Mouse (Mus musculus): Measurements from ENCODE around the gene Itpkc. TPM values are rescaled to one million over a fixed set of nuclear protein-coding genes. Genes with fewer than 3 reads are reported as not detected.

Itpkc gene
- polyA plus RNA-seq, 1 experiment from 2014 or later = 5.2 TPM

DNA sequence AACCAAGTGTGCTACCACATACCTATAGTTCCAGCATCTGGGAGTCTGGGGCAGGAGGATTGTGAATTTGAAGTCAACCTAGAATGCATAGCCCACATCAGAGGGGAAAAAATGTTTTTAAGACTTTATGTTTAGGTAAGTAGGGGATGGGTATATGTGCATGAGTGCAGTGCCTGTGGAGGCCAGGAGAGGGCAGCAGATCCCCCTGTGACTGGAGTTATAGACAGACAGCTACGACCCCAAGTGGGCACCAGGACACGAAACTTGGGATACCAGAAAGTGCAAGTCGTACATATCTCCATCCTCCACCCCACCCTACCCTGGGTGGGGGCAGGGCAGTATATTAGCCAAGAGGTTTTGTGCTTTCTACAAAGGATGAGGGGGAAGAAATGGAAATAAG, 43.5 kb downstream of the Itpkc start:
- Histone ChIP-seq H3K9me3 (replicated peaks) (no peaks in the 10 kb centered on the region), H3K4me1 (peaks cover 11% of the 10 kb centered on the region), H3K27ac (no peak overlapping the region), H3K36me3 (peaks cover 68% of the 10 kb centered on the region), H3K9ac (no peak overlapping the region), H3K27me3 (no peaks in the 10 kb centered on the region), H3K4me3 (replicated peaks) (no peak overlapping the region), H3K4me2 (no peak overlapping the region)
- WGBS = 68% methylated on average over 3 of the region's 3 CpGs
- ATAC-seq (replicated peaks; ENCODE audit: low FRiP score) = no peak

DNA sequence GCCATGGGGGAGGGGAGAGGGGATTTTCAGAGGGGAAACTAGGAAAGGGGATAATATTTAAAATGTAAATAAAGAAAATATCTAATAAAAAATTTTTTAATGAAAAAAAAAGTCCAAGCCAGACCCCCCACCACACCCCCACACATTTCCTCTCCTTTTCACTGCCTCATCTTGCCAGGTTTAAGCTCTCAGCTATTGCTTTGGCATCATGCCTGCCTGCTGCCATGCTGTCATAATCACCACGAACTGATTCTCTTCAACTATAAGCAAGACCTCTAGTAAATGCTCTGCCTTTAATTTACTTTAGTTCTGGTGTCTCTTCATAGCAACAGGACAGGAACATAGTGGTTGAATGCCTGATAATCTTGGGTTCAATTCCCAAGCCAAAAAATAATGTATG, 46.0 kb downstream of the Itpkc start:
- Histone ChIP-seq H3K36me3 (peaks cover 43% of the 10 kb centered on the region), H3K4me1 (peaks cover 26% of the 10 kb centered on the region), H3K9ac (no peak overlapping the region), H3K27me3 (no peaks in the 10 kb centered on the region), H3K9me3 (replicated peaks) (no peaks in the 10 kb centered on the region), H3K4me2 (no peak overlapping the region), H3K4me3 (replicated peaks) (no peak overlapping the region), H3K27ac (no peak overlapping the region)
- no peak for ATAC-seq (replicated peaks; ENCODE audit: low FRiP score)
- WGBS = 80% methylated on average over 1 of the region's 1 CpGs

GRCm38 (mm10) chr7:27180837-27181695, 47.4 kb downstream of the Itpkc start, which contains the start of the genes Gm21983 and Mia:
Gene Gm21983, minus strand, starts transcription at chr7:27181086.
Gene Mia, minus strand, starts transcription at chr7:27181157.
- H3K27me3 ChIP-seq = no peaks in the 10 kb centered on the region
- H3K4me1 ChIP-seq = peaks cover 28% of the 10 kb centered on the region
- peak within 1 kb of the TSS; percentile 16; the same call in 1 of the 2 replicates for H3K4me3 ChIP-seq (replicated peaks)
- H3K36me3 ChIP-seq = peaks cover 29% of the 10 kb centered on the region
- H3K27ac ChIP-seq = peak within 1 kb of the TSS; percentile 97
- no peak for ATAC-seq (replicated peaks; ENCODE audit: low FRiP score)
- 57% methylated on average over 14 of the region's 14 CpGs for WGBS
- no peak within 1 kb of the TSS; the same call in 1 of the 2 replicates for H3K9ac ChIP-seq
- H3K9me3 ChIP-seq (replicated peaks) = no peaks in the 10 kb centered on the region
- H3K4me2 ChIP-seq = peak within 1 kb of the TSS; percentile 56; the same call in 1 of the 2 replicates

DNA sequence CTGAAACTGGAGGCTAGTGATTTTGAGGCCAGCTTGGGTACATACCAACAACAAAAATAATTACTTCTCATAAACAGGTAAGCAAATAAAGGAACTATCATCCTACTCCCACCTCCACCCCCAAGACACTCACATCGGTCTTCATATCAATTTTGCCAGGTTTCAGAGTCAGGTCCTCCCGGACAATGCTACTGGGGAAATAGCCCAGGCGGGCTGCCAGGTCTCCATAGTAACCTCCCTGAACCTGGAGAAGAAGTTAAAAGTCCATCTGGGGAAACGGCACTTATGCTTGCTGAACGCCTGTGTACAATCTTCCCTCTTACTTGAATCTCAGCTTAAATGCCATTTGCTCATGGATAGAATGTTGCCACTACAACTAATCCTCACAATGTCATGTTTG, 48.4 kb downstream of the Itpkc start:
- 0 out of 2 replicates have a peak overlapping the region, but pooled peaks have one; percentile 10 for H3K4me3 ChIP-seq (replicated peaks)
- no peak for ATAC-seq (replicated peaks; ENCODE audit: low FRiP score)
- no peaks in the 10 kb centered on the region for H3K9me3 ChIP-seq (replicated peaks)
- peak overlapping the region; percentile 56 for H3K4me2 ChIP-seq
- peak overlapping the region; percentile 97 for H3K27ac ChIP-seq
- peaks cover 22% of the 10 kb centered on the region for H3K36me3 ChIP-seq
- no peak overlapping the region for H3K9ac ChIP-seq
- peaks cover 28% of the 10 kb centered on the region for H3K4me1 ChIP-seq
- WGBS = 61% methylated on average over 5 of the region's 5 CpGs
- no peaks in the 10 kb centered on the region for H3K27me3 ChIP-seq

GRCm38 (mm10) chr7:27179217-27179918, 49.1 kb downstream of the Itpkc start:
- no peaks in the 10 kb centered on the region for H3K27me3 ChIP-seq
- H3K4me2 ChIP-seq = peak overlapping the region; percentile 56
- peaks cover 22% of the 10 kb centered on the region for H3K36me3 ChIP-seq
- no peak for ATAC-seq (replicated peaks; ENCODE audit: low FRiP score)
- H3K9me3 ChIP-seq (replicated peaks) = no peaks in the 10 kb centered on the region
- WGBS = 47% methylated on average over 16 of the region's 16 CpGs
- H3K27ac ChIP-seq = peak overlapping the region; percentile 97
- peak overlapping the region; percentile 70 for H3K4me3 ChIP-seq (replicated peaks)
- H3K9ac ChIP-seq = peak overlapping the region; percentile 23
- peaks cover 28% of the 10 kb centered on the region for H3K4me1 ChIP-seq

DNA sequence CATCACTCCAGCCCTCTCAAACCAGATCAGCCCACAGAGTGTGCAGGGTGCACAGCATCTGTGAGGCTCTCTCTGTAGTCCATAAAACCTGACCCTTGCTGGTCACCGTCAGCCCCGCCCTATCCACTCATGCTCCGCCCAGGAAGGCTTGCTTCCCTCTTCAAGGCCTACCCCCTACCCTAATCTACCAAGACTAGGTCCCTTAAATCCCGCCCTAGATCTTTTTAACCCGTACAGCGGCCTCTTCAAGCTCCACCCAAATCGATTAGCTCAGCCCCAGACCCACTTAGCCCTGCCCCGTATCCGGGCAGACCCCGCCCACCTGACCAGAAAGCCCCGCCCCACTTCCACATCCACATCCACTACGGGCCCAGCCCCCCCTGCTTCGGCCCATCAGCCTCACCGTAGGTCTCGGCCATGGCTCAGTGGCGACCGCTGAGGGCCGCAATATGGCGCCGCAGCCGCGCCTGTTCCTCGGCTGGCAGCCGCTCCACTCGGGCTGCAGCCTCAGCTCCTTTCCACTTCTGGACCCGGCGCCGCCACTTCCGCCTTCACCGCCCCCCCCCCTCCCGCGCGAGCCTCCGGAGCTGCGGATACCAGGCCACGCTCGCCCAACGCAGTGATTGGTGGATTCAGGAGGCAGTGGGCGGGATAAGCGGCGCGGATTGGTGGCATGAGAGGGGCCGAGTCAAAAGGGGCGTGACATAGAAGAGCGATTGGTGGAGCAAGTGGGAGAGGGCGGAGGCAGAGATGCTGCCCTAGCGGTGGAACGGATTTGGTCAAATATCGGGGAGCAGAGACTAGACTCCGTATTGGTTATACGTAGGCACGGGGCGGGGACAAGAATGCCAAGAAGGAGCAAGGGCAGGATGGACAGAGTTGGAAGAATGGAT, 49.9 kb downstream of the Itpkc start, which contains the start of gene Rab4b:
TSS of gene Rab4b (minus strand) at position 573 of the 893 bp plus-strand sequence.
- Histone ChIP-seq H3K27me3 (no peaks in the 10 kb centered on the region), H3K4me2 (peak within 1 kb of the TSS; percentile 56), H3K36me3 (peaks cover 24% of the 10 kb centered on the region), H3K4me3 (replicated peaks) (peak within 1 kb of the TSS; percentile 70), H3K27ac (peak within 1 kb of the TSS; percentile 97), H3K9ac (peak within 1 kb of the TSS; percentile 61), H3K4me1 (peaks cover 28% of the 10 kb centered on the region), H3K9me3 (replicated peaks) (no peaks in the 10 kb centered on the region)
- WGBS = under 1% methylated on average over 53 of the region's 53 CpGs
- ATAC-seq (replicated peaks; ENCODE audit: low FRiP score) = peak; percentile 98

DNA sequence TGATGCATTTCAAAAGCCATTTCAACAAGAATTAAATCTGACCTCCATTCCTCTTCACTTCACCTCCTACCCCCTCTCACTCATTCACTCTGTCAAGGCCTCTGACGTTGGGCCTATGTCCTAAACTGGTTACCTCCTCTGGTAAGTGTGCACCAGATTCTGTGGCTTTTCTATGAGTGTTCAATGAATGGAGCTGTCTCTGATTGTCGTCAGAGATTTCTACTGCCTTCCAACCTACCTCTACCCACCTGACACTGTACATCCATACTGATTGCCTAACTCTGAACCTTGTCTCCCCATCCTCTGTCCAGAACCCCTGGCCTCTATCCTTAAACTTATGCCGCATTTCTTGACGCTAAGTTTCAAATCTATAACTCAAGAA, 50.5 kb downstream of the Itpkc start:
- peak overlapping the region; percentile 70 for H3K4me3 ChIP-seq (replicated peaks)
- WGBS = 19% methylated on average over 4 of the region's 4 CpGs
- H3K4me2 ChIP-seq = peak overlapping the region; percentile 56
- H3K27me3 ChIP-seq = no peaks in the 10 kb centered on the region
- peak; percentile 0; the same call in 1 of the 2 replicates for ATAC-seq (replicated peaks; ENCODE audit: low FRiP score)
- no peaks in the 10 kb centered on the region for H3K9me3 ChIP-seq (replicated peaks)
- peak overlapping the region; percentile 97 for H3K27ac ChIP-seq
- peak overlapping the region; percentile 61 for H3K9ac ChIP-seq
- peaks cover 28% of the 10 kb centered on the region for H3K4me1 ChIP-seq
- peaks cover 24% of the 10 kb centered on the region for H3K36me3 ChIP-seq

GRCm38 (mm10) chr7:27174896-27175295, 53.6 kb downstream of the Itpkc start:
- H3K4me1 ChIP-seq = peaks cover 16% of the 10 kb centered on the region
- H3K9me3 ChIP-seq (replicated peaks) = no peaks in the 10 kb centered on the region
- no peak overlapping the region for H3K27ac ChIP-seq
- WGBS = 93% methylated on average over 7 of the region's 7 CpGs
- H3K27me3 ChIP-seq = no peaks in the 10 kb centered on the region
- H3K4me3 ChIP-seq (replicated peaks) = no peak overlapping the region
- H3K36me3 ChIP-seq = peaks cover 43% of the 10 kb centered on the region
- ATAC-seq (replicated peaks; ENCODE audit: low FRiP score) = no peak
- H3K4me2 ChIP-seq = no peak overlapping the region
- no peak overlapping the region for H3K9ac ChIP-seq

DNA sequence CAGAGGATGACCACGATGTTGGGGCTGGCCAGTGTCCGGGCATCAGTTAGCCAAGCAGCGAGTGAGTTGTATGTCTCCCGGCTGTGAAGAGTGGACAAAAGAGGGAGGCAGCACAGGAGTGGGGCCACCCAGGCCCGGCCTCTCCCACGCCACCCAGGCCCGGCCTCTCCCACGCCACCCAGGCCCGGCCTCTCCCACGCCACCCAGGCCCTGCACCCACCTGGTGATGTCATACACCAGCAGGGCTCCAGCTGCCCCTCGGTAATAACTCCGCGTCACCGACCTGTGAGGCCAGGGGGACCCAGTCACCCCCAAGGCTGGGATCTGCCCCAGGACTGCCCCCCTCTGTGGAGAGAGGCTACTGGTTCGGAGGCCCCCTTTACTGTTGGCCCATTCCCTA, 54.0 kb downstream of the Itpkc start:
- H3K4me1 ChIP-seq = peaks cover 12% of the 10 kb centered on the region
- 91% methylated on average over 15 of the region's 15 CpGs for WGBS
- no peaks in the 10 kb centered on the region for H3K9me3 ChIP-seq (replicated peaks)
- H3K4me2 ChIP-seq = no peak overlapping the region
- no peaks in the 10 kb centered on the region for H3K27me3 ChIP-seq
- ATAC-seq (replicated peaks; ENCODE audit: low FRiP score) = no peak
- no peak overlapping the region for H3K9ac ChIP-seq
- no peak overlapping the region for H3K4me3 ChIP-seq (replicated peaks)
- H3K36me3 ChIP-seq = peaks cover 43% of the 10 kb centered on the region
- no peak overlapping the region for H3K27ac ChIP-seq

- no peak overlapping the region for H3K9ac ChIP-seq
Observed at GRCm38 (mm10) chr7:27170981-27171380, 57.5 kb downstream of the Itpkc start.

DNA sequence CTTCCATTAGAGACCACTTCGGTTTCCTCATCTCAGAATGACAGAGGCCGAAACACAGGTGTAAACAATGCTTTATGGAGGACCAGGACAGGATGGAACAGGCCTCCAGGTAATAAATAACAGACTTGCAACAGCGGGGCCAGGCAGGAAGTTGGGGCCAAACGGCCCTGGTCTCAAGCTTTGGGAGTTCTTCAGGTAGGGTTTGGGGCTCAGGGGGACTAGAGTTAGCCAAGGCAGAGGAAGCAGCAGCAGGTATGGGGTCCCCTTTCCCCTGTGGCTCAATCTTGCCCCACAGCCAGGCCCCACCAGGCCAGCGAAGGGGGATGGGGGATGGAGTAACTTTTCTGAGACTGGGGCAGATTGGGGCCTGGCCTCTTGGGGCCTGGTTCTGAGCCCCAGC, 60.1 kb downstream of the Itpkc start:
- no peak overlapping the region for H3K9ac ChIP-seq
- H3K9me3 ChIP-seq (replicated peaks) = no peaks in the 10 kb centered on the region
- WGBS = 79% methylated on average over 5 of the region's 5 CpGs
- no peak for ATAC-seq (replicated peaks; ENCODE audit: low FRiP score)
- H3K4me3 ChIP-seq (replicated peaks) = no peak overlapping the region
- peaks cover 35% of the 10 kb centered on the region for H3K4me1 ChIP-seq
- no peak overlapping the region for H3K27ac ChIP-seq
- H3K36me3 ChIP-seq = peaks cover 38% of the 10 kb centered on the region
- no peaks in the 10 kb centered on the region for H3K27me3 ChIP-seq
- H3K4me2 ChIP-seq = no peak overlapping the region

More at GRCm38 (mm10) chr7:27170981-27171380, 57.5 kb downstream of the Itpkc start:
- H3K27ac ChIP-seq = no peak overlapping the region
- H3K4me2 ChIP-seq = no peak overlapping the region
- whole genome bisulfite sequencing = 81% methylated on average over 3 of the region's 3 CpGs
- H3K27me3 ChIP-seq = no peaks in the 10 kb centered on the region
- ATAC-seq (replicated peaks; ENCODE audit: low FRiP score) = no peak
- peaks cover 43% of the 10 kb centered on the region for H3K36me3 ChIP-seq
- H3K4me3 ChIP-seq (replicated peaks) = no peak overlapping the region
- peaks cover 10% of the 10 kb centered on the region for H3K4me1 ChIP-seq
- no peaks in the 10 kb centered on the region for H3K9me3 ChIP-seq (replicated peaks)
